Mouse (Mus musculus): ENCODE measurements around the gene Rnf41.
A peak's percentile ranks its signal among the peaks of the same experiment; 100 is the strongest.

Rnf41 gene

DNA sequence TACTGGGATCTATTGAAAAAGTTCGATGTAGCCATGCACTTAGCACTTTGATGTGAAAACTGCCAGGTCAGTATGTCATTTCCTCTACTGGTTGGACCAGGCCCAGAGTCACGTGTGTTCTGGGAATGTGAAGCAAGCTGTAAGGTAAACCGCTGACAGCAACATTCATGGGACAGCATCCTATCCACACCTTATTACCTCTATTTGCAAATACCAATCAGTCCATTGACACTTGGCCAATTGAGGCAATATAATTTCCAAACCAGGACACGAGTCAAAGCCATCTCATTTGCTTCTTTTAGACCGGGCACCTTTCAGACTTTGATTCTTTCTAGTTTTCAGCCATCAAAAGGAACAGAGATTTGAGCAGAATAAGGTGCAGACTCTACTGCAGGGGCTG, 17.6 kb downstream of the Rnf41 start:
- no peak for DNase-seq (ENCODE audit: extremely low spot score, low spot score)

DNA sequence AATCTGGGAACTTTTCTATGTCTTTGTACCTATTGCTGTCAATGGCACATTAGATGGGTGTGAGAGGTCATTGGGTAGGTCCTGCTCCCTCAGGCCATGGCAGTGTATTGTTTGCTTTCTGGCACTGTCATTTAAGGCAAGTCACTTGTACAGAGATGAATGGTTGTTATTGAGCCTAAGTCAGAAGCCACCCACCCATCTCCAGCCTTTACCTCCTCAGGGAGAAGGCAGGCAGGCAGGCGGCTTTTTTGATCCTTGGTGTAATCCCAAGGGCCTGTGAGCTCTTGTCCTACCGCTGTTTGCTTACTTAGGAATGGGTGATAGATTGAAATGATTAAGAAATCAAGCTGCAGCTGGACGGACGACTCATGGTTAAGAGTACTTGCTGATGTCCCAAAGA, 18.0 kb downstream of the Rnf41 start:
- no peak for DNase-seq (ENCODE audit: extremely low spot score, low spot score)

GRCm38 (mm10) chr10:128433417-128433816, 22.0 kb downstream of the Rnf41 start:
- no peak for DNase-seq (ENCODE audit: extremely low spot score, low spot score)

- DNase-seq (ENCODE audit: extremely low spot score, low spot score), result no peak
Measured at GRCm38 (mm10) chr10:128434681-128435080, 23.2 kb downstream of the Rnf41 start.

DNA sequence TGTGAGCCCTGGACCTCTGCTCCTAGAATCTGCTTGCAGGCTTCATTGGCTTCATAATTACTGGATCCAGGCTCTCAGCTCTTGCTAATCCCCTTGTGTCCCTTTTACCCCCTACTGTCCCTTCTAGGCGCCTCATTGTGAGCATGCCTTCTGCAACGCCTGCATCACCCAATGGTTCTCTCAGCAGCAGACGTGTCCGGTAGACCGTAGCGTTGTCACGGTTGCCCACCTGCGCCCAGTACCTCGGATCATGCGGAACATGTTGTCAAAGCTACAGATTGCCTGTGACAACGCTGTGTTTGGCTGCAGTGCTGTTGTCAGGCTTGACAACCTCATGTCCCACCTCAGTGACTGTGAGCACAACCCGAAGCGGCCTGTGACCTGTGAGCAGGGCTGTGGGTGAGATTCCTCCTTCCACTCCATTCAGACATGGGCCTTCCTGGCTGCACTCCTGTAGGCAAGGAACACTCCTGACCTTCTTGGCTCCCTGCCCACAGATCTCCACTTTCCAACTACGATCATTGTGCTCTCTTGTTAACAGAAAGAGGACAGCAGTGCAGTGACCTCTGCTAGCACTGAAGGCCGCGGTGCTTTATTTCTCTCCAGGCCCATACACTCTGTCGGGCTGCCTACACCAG, 23.8 kb downstream of the Rnf41 start:
- no peak for DNase-seq (ENCODE audit: extremely low spot score, low spot score)

- DNase-seq (ENCODE audit: extremely low spot score, low spot score), result no peak
Measured at GRCm38 (mm10) chr10:128435873-128436272, 24.4 kb downstream of the Rnf41 start.

- no peak for DNase-seq (ENCODE audit: extremely low spot score, low spot score)
Measured at GRCm38 (mm10) chr10:128436376-128436775, 24.9 kb downstream of the Rnf41 start.

GRCm38 (mm10) chr10:128438675-128439279, 27.3 kb downstream of the Rnf41 start:
- DNase-seq (ENCODE audit: extremely low spot score, low spot score), result no peak

GRCm38 (mm10) chr10:128440407-128440806, 28.9 kb downstream of the Rnf41 start:
- DNase-seq (ENCODE audit: extremely low spot score, low spot score), result no peak

DNA sequence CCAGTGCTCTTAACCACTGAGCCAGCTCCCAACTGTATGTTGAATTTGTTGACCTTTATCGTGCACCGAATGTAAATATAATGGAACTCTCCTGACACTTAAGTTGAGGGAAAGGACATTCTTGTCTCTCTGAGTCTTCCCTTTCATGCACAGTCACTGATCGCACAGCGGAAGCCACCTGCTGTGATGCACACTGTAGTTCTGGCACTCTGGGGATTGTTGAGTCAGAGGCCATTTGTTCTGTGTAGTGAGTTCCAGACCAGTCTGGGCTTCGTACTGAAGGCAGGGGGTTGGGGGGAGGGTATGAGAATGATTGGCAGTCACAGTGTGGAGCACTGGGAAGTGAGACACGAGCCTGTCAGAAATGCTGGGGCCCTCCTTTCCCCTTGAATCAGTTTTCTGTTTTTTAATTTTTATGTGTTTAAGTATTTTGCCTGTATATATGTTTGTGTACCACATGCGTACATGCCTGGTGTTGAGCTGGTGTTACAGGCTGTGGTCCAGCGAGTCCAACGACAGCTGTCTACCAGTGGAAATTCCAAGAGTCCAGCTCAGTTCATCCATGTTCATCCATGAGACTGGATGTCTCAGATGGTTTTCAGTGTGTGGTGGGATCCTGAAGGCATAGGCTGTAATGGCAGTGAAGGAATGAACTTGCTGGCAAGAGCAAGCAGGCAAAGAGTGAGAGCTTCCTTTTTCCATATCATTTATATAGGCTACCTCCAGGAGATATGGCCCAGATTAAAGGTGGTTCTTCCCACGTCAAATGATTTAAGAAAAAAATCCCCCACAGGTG, 30.1 kb downstream of the Rnf41 start:
- DNase-seq (ENCODE audit: extremely low spot score, low spot score), result no peak

GRCm38 (mm10) chr10:128442718-128443117, 31.3 kb downstream of the Rnf41 start:
- no peak for DNase-seq (ENCODE audit: extremely low spot score, low spot score)

GRCm38 (mm10) chr10:128444354-128444753, 32.9 kb downstream of the Rnf41 start:
- DNase-seq (ENCODE audit: extremely low spot score, low spot score), result no peak

GRCm38 (mm10) chr10:128445407-128445806, 34.0 kb downstream of the Rnf41 start:
- DNase-seq (ENCODE audit: extremely low spot score, low spot score), result no peak

DNA sequence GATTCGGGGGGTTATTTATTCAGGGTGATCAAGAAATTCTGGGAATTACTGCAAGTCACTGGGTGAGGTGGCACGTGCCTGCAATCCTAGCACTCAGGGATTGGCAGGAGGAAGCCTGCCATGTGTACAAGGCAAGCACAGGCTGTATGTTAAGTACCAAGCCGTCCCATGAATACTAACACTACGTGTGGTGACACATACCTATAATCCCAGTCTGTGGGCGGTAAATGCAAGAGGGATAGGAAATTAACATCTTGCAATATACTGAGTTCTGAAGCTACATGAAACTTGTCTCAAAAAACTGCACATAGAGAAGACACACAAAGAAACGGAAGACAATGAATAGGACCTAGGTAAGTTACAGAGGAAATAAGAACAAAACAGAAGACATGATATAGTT, 39.6 kb downstream of the Rnf41 start:
- DNase-seq (ENCODE audit: extremely low spot score, low spot score), result no peak

- no peak for DNase-seq (ENCODE audit: extremely low spot score, low spot score)
Measured at GRCm38 (mm10) chr10:128454471-128454870, 43.0 kb downstream of the Rnf41 start.

GRCm38 (mm10) chr10:128455280-128455679, 43.8 kb downstream of the Rnf41 start:
- peak; percentile 72 for DNase-seq (ENCODE audit: extremely low spot score, low spot score)

DNA sequence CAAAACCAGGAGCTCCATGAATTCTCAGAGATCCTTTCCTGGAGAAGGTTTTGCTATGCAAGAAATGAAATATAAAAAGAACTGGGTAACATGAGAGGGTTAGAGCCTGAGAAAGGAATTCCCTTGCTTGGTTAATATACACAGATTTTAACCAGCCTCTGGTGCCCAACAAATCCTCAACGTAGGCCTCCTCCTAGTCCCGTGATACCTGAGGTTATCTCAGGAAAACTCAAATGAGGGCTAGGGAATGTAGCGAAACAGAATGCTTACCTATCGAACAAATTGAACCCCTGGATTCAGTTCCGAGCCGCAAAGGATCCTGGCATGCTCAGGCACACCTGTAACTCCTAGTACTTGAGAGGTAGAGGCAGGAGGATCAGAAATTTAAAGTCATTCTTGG, 46.2 kb downstream of the Rnf41 start:
- DNase-seq (ENCODE audit: extremely low spot score, low spot score), result no peak

DNA sequence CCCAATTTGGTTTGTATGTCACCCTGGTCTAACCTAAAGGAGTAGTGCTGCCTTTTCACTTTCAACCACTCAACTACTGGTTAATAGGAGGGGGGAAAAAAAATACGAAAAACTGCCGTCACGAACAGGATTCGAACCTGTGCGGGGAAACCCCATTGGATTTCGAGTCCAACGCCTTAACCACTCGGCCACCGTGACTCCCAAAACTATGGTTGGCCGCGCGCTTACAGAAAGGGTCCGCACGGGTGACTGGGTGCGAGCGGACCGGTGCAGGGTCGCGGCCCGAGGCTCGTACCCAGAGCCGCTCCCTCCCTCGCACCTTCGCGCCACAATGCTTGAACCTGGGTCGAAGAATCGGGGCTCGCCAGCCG, 46.9 kb downstream of the Rnf41 start:
- peak; percentile 98 for DNase-seq (ENCODE audit: extremely low spot score, low spot score)

- DNase-seq (ENCODE audit: extremely low spot score, low spot score), result peak; percentile 80
Measured at GRCm38 (mm10) chr10:128458719-128459408, 47.4 kb downstream of the Rnf41 start, which contains the start of gene Smarcc2. TSS of gene Smarcc2 (plus strand) at chr10:128459248.

GRCm38 (mm10) chr10:128459409-128460269, 48.2 kb downstream of the Rnf41 start:
- DNase-seq (ENCODE audit: extremely low spot score, low spot score), result peak; percentile 76

DNA sequence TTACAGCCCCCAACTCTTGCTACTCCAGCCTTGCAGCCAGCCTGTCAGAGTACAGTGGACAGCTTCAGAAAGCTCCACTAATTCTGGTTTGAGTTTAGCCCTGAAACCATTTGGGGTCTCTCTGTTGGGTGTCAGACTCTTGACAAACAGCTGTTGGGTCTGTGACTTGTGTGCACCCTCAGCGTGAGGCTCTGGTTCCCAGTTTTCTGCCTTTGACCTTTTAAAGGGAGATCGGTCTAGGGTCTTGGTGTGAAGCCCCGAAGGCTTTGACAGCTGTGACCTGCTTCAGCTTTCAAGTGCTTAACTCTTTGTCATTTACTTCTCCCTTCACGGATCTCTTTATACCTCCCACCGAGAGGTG, 48.8 kb downstream of the Rnf41 start:
- DNase-seq (ENCODE audit: extremely low spot score, low spot score), result peak; percentile 40

All from neural tube, embryonic 10.5 days (tissue).